Mouse (Mus musculus): Measurements from ENCODE around the gene Sox8. TPM values are rescaled to one million over a fixed set of nuclear protein-coding genes. Genes with fewer than 3 reads are reported as not detected.

Sox8 gene
- polyA plus RNA-seq, 1 experiment, result not detected

GRCm38 (mm10) chr17:25519511-25519910 is 51.0 kb downstream of the Sox8 start:
- no peak overlapping the region for H3K27ac ChIP-seq (ENCODE audit: insufficient read depth, low read depth, low read length)
- 68% methylated on average over 5 of the region's 5 CpGs for WGBS

GRCm38 (mm10) chr17:25518144-25518543 is 52.3 kb downstream of the Sox8 start:
- Histone ChIP-seq H3K27ac (ENCODE audit: insufficient read depth, low read depth, low read length) (no peak overlapping the region), H3K4me1 (ENCODE audit: control insufficient read depth, insufficient read depth, low read length) (peaks cover 13% of the 10 kb centered on the region), H3K4me3 (ENCODE audit: insufficient read depth, low read depth, low read length) (no peak overlapping the region)
- no peak for TF ChIP-seq CTCF (IDR thresholded peaks at IDR 0.05; ENCODE audit: insufficient read depth, low read depth, low read length)
- no peak for TF ChIP-seq POLR2A (IDR thresholded peaks at IDR 0.05; ENCODE audit: insufficient read depth, low read depth, low read length)
- 49% methylated on average over 17 of the region's 17 CpGs for WGBS

More at GRCm38 (mm10) chr17:25519511-25519910, 51.0 kb downstream of the Sox8 start:
- peaks cover 18% of the 10 kb centered on the region for H3K4me1 ChIP-seq (ENCODE audit: control insufficient read depth, insufficient read depth, low read length)
- TF ChIP-seq POLR2A (IDR thresholded peaks at IDR 0.05; ENCODE audit: insufficient read depth, low read depth, low read length), result no peak
- no peak overlapping the region for H3K4me3 ChIP-seq (ENCODE audit: insufficient read depth, low read depth, low read length)

DNA sequence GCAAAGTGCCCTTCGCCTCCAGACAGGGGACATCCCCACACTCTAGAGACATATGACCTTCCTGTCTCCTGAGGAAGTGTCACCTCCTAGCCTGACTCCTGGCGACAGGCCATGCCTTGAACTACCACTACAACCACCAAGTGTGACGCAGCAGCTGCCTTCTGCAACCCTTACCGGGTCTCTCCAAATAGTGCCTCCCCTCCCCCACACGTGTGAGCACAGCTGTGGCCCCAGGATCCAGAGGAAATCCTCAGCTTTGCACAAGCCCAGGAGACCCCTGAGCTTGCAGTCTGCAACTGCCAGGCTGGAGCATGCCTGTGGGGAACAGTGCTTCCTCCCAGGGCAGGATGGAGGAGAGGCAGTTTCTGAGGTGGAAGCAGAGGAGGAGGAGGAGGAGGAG is 54.2 kb downstream of the Sox8 start:
- Histone ChIP-seq H3K4me3 (ENCODE audit: insufficient read depth, low read depth, low read length) (no peak overlapping the region), H3K4me1 (ENCODE audit: control insufficient read depth, insufficient read depth, low read length) (peaks cover 13% of the 10 kb centered on the region), H3K27ac (ENCODE audit: insufficient read depth, low read depth, low read length) (no peak overlapping the region)
- 60% methylated on average over 5 of the region's 5 CpGs for WGBS
- TF ChIP-seq CTCF (IDR thresholded peaks at IDR 0.05; ENCODE audit: insufficient read depth, low read depth, low read length) (no peak), POLR2A (IDR thresholded peaks at IDR 0.05; ENCODE audit: insufficient read depth, low read depth, low read length) (no peak)

Other genes with a start within 250 kb of the Sox8 start
- gene Tpsab1, start 225.1 kb downstream of the Sox8 start, polyA plus RNA-seq (2012; ENCODE audit: insufficient read depth, insufficient read length, low replicate concordance, missing spikeins), result not detected in 2 replicates
- gene Tpsb2, start 204.4 kb downstream of the Sox8 start, polyA plus RNA-seq (2012; ENCODE audit: insufficient read depth, insufficient read length, low replicate concordance, missing spikeins), result not detected in 2 replicates
- not detected in 2 replicates for gene Tpsg1, start 201.4 kb downstream of the Sox8 start, polyA plus RNA-seq (2012; ENCODE audit: insufficient read depth, insufficient read length, low replicate concordance, missing spikeins)
- gene Cacna1h, start 136.9 kb downstream of the Sox8 start, polyA plus RNA-seq (2012; ENCODE audit: insufficient read depth, insufficient read length, low replicate concordance, missing spikeins), result not detected in 2 replicates
- gene Tekt4, start 116.1 kb downstream of the Sox8 start, polyA plus RNA-seq (2012; ENCODE audit: insufficient read depth, insufficient read length, low replicate concordance, missing spikeins), result not detected in 2 replicates
- not detected in 2 replicates for gene Sstr5, start 73.4 kb downstream of the Sox8 start, polyA plus RNA-seq (2012; ENCODE audit: insufficient read depth, insufficient read length, low replicate concordance, missing spikeins)
- gene Lmf1, start 8.4 kb upstream of the Sox8 start, polyA plus RNA-seq (2012; ENCODE audit: insufficient read depth, insufficient read length, low replicate concordance, missing spikeins), result not detected in 2 replicates
- not detected in 2 replicates for gene Gng13, start 146.5 kb upstream of the Sox8 start, polyA plus RNA-seq (2012; ENCODE audit: insufficient read depth, insufficient read length, low replicate concordance, missing spikeins)
- not detected in 2 replicates for gene Chtf18, start 156.7 kb upstream of the Sox8 start, polyA plus RNA-seq (2012; ENCODE audit: insufficient read depth, insufficient read length, low replicate concordance, missing spikeins)
- not detected in 2 replicates for gene Rpusd1, start 157.0 kb upstream of the Sox8 start, polyA plus RNA-seq (2012; ENCODE audit: insufficient read depth, insufficient read length, low replicate concordance, missing spikeins)
- gene Mslnl, start 165.4 kb upstream of the Sox8 start, polyA plus RNA-seq (2012; ENCODE audit: insufficient read depth, insufficient read length, low replicate concordance, missing spikeins), result not detected in 2 replicates
- not detected in 2 replicates for gene Msln, start 183.7 kb upstream of the Sox8 start, polyA plus RNA-seq (2012; ENCODE audit: insufficient read depth, insufficient read length, low replicate concordance, missing spikeins)
- not detected in 2 replicates for gene Narfl, start 203.1 kb upstream of the Sox8 start, polyA plus RNA-seq (2012; ENCODE audit: insufficient read depth, insufficient read length, low replicate concordance, missing spikeins)
- not detected in 2 replicates for gene Haghl, start 215.0 kb upstream of the Sox8 start, polyA plus RNA-seq (2012; ENCODE audit: insufficient read depth, insufficient read length, low replicate concordance, missing spikeins)
- not detected in 2 replicates for gene Ccdc78, start 215.9 kb upstream of the Sox8 start, polyA plus RNA-seq (2012; ENCODE audit: insufficient read depth, insufficient read length, low replicate concordance, missing spikeins)
- gene Fam173a, start 222.2 kb upstream of the Sox8 start, polyA plus RNA-seq (2012; ENCODE audit: insufficient read depth, insufficient read length, low replicate concordance, missing spikeins), result not detected in 2 replicates
- gene AC134908.4, start 225.0 kb upstream of the Sox8 start, polyA plus RNA-seq (2012; ENCODE audit: insufficient read depth, insufficient read length, low replicate concordance, missing spikeins), result not detected in 2 replicates
- not detected in 2 replicates for gene Metrn, start 226.4 kb upstream of the Sox8 start, polyA plus RNA-seq (2012; ENCODE audit: insufficient read depth, insufficient read length, low replicate concordance, missing spikeins)
- not detected in 2 replicates for gene Fbxl16, start 238.4 kb upstream of the Sox8 start, polyA plus RNA-seq (2012; ENCODE audit: insufficient read depth, insufficient read length, low replicate concordance, missing spikeins)